Mouse (Mus musculus): ENCODE data around the gene Itgb4.

Gene Itgb4

GRCm38 (mm10) chr11:116028177-116028865 lies 53.8 kb downstream of the Itgb4 start:
- DNase-seq (ENCODE audit: low read depth, low spot score): no peak

GRCm38 (mm10) chr11:116029086-116029865 lies 54.8 kb downstream of the Itgb4 start:
- no peak for DNase-seq (ENCODE audit: low read depth, low spot score)

- peak; percentile 96 for DNase-seq (ENCODE audit: low read depth, low spot score)
Observed at GRCm38 (mm10) chr11:116030088-116030897, 55.8 kb downstream of the Itgb4 start, which contains the start of gene Unk. Unk (plus strand) TSS chr11:116030322.

GRCm38 (mm10) chr11:116030898-116031845 lies 56.7 kb downstream of the Itgb4 start:
- DNase-seq (ENCODE audit: low read depth, low spot score): no peak

- DNase-seq (ENCODE audit: low read depth, low spot score): no peak
Observed at GRCm38 (mm10) chr11:116034584-116034983, 60.1 kb downstream of the Itgb4 start.

- no peak for DNase-seq (ENCODE audit: low read depth, low spot score)
Observed at GRCm38 (mm10) chr11:116036671-116037070, 62.2 kb downstream of the Itgb4 start.

GRCm38 (mm10) chr11:116037826-116038225 lies 63.3 kb downstream of the Itgb4 start:
- no peak for DNase-seq (ENCODE audit: low read depth, low spot score)

- DNase-seq (ENCODE audit: low read depth, low spot score): no peak
Observed at GRCm38 (mm10) chr11:116040593-116040992, 66.1 kb downstream of the Itgb4 start.

GRCm38 (mm10) chr11:116041833-116042232 lies 67.3 kb downstream of the Itgb4 start:
- no peak for DNase-seq (ENCODE audit: low read depth, low spot score)

GRCm38 (mm10) chr11:116042372-116043138 lies 68.0 kb downstream of the Itgb4 start:
- no peak for DNase-seq (ENCODE audit: low read depth, low spot score)

GRCm38 (mm10) chr11:116043286-116043685 lies 68.8 kb downstream of the Itgb4 start:
- DNase-seq (ENCODE audit: low read depth, low spot score): no peak

GRCm38 (mm10) chr11:116045173-116045572 lies 70.7 kb downstream of the Itgb4 start:
- DNase-seq (ENCODE audit: low read depth, low spot score): no peak

- no peak for DNase-seq (ENCODE audit: low read depth, low spot score)
Observed at GRCm38 (mm10) chr11:116049610-116050009, 75.1 kb downstream of the Itgb4 start.

GRCm38 (mm10) chr11:116050196-116050595 lies 75.7 kb downstream of the Itgb4 start:
- DNase-seq (ENCODE audit: low read depth, low spot score): no peak

GRCm38 (mm10) chr11:116053510-116054229 lies 79.2 kb downstream of the Itgb4 start:
- DNase-seq (ENCODE audit: low read depth, low spot score): no peak

- no peak for DNase-seq (ENCODE audit: low read depth, low spot score)
Observed at GRCm38 (mm10) chr11:116055873-116056272, 81.4 kb downstream of the Itgb4 start.

GRCm38 (mm10) chr11:116057237-116057881 lies 82.8 kb downstream of the Itgb4 start:
- no peak for DNase-seq (ENCODE audit: low read depth, low spot score)
